Mouse (Mus musculus): ENCODE results near the gene Cacng7. TPM values are rescaled to one million over a fixed set of nuclear protein-coding genes. Genes with fewer than 3 reads are reported as not detected.

Cacng7 gene
- total and polyA plus RNA-seq, 3 experiments = 0.04 to 0.11 TPM; not detected in 1

- H3K4me1 ChIP-seq (ENCODE audit: control insufficient read depth in 1 of 2, insufficient read depth in 2 of 2, low read length in 2 of 2) = no peaks in the 10 kb centered on the region
- H3K27ac ChIP-seq (ENCODE audit: control insufficient read depth, low read depth, low read length) = no peak overlapping the region
- H3K79me2 ChIP-seq (ENCODE audit: control insufficient read depth, insufficient read depth, low read length, poor library complexity) = no peaks in the 10 kb centered on the region
- H3K4me3 ChIP-seq (ENCODE audit: control insufficient read depth in 1 of 2, insufficient read depth in 1 of 2, low read depth in 2 of 2, low read length in 2 of 2) = no peak overlapping the region
- no peaks in the 10 kb centered on the region; a peak in 1 of 4 replicates for H3K27me3 ChIP-seq (ENCODE audit: control insufficient read depth in 1 of 2, insufficient read depth in 2 of 2, low read length in 2 of 2)
- H3K9ac ChIP-seq (ENCODE audit: control insufficient read depth, low read depth, low read length, poor library complexity, severe bottlenecking) = no peak overlapping the region
- no peak for TF ChIP-seq SIN3A (IDR thresholded peaks at IDR 0.05; ENCODE audit: low read length)
- TF ChIP-seq TBP (IDR thresholded peaks at IDR 0.05; ENCODE audit: low read depth, low read length) = no peak
- TF ChIP-seq MAZ (IDR thresholded peaks at IDR 0.05; ENCODE audit: low read depth, low read length) = no peak
- TF ChIP-seq MAX (IDR thresholded peaks at IDR 0.05; ENCODE audit: low read length) = no peak
- no peak for TF ChIP-seq RAD21 (IDR thresholded peaks at IDR 0.05; ENCODE audit: low read depth, low read length)
- no peak for TF ChIP-seq USF1 (IDR thresholded peaks at IDR 0.05; ENCODE audit: low read depth, low read length)
- TF ChIP-seq RCOR1 (IDR thresholded peaks at IDR 0.05; ENCODE audit: low read depth, low read length) = no peak
- TF ChIP-seq CTCF (IDR thresholded peaks at IDR 0.05 in 2 of 3, conservative IDR thresholded peaks at IDR 0.05 in 1 of 3; ENCODE audit: control insufficient read depth in 1 of 3, insufficient read depth in 1 of 3, low read depth in 2 of 3, low read length in 3 of 3, poor library complexity in 1 of 3, severe bottlenecking in 1 of 3) = no peak
- no peak for TF ChIP-seq CHD2 (IDR thresholded peaks at IDR 0.05; ENCODE audit: low read length)
- TF ChIP-seq ETS1 (IDR thresholded peaks at IDR 0.05; ENCODE audit: low read depth, low read length) = no peak
- TF ChIP-seq TCF12 (IDR thresholded peaks at IDR 0.05; ENCODE audit: low read depth, low read length) = no peak
- no peak for TF ChIP-seq SMC3 (IDR thresholded peaks at IDR 0.05; ENCODE audit: low read depth, low read length)
- TF ChIP-seq ZMIZ1 (IDR thresholded peaks at IDR 0.05; ENCODE audit: low read depth, low read length) = no peak
- TF ChIP-seq E2F4 (IDR thresholded peaks at IDR 0.05; ENCODE audit: borderline replicate concordance, low read depth, low read length) = no peak
- no peak for TF ChIP-seq JUND (IDR thresholded peaks at IDR 0.05; ENCODE audit: low read depth, low read length)
- no peak for TF ChIP-seq GABPA (IDR thresholded peaks at IDR 0.05; ENCODE audit: low read depth, low read length)
- no peak for TF ChIP-seq UBTF (IDR thresholded peaks at IDR 0.05; ENCODE audit: borderline replicate concordance, insufficient read depth, low read depth, low read length)
- TF ChIP-seq MXI1 (IDR thresholded peaks at IDR 0.05; ENCODE audit: low read depth, low read length) = no peak
- no peak for TF ChIP-seq ELF1 (IDR thresholded peaks at IDR 0.05; ENCODE audit: low read depth, low read length)
- no peak for TF ChIP-seq GATA1 (IDR thresholded peaks at IDR 0.05; ENCODE audit: low read depth, low read length)
- no peaks in the 10 kb centered on the region for H3K9me3 ChIP-seq (replicated peaks; ENCODE audit: insufficient read depth, low read length)
- DNase-seq (ENCODE audit: low read depth, low spot score) = no peak
- H3K36me3 ChIP-seq (ENCODE audit: control insufficient read depth in 1 of 2, insufficient read depth in 2 of 2, low read length in 2 of 2) = no peaks in the 10 kb centered on the region
Measured at GRCm38 (mm10) chr7:3323826-3324225, 8.9 kb upstream of the Cacng7 start.

DNA sequence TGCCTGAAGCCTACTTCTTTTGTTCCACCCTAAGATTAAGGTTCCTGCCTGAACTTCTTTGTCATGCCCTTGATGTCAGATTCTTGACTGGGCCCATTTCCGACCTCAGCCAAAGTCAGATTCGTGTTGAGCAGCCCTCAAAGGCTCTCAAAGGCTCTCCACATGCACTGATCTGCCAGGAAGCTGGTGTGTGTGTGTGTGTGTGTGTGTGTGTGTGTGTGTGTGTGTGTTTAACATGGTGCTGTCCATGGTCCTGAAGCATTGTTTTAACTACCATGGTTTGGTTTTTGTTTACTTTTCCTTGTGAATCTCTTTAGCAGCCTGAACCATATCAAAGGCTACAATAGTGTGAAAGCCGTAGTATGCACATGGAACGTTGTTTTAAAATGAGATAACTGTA, 4.8 kb upstream of the Cacng7 start:
- Histone ChIP-seq H3K27ac (ENCODE audit: control insufficient read depth, low read depth, low read length) (no peak overlapping the region), H3K27me3 (ENCODE audit: control insufficient read depth in 1 of 2, insufficient read depth in 2 of 2, low read length in 2 of 2) (no peaks in the 10 kb centered on the region), H3K79me2 (ENCODE audit: control insufficient read depth, insufficient read depth, low read length, poor library complexity) (no peaks in the 10 kb centered on the region), H3K4me1 (ENCODE audit: control insufficient read depth in 1 of 2, insufficient read depth in 2 of 2, low read length in 2 of 2) (no peaks in the 10 kb centered on the region), H3K9ac (ENCODE audit: control insufficient read depth, low read depth, low read length, poor library complexity, severe bottlenecking) (no peak overlapping the region), H3K9me3 (replicated peaks; ENCODE audit: insufficient read depth, low read length) (no peaks in the 10 kb centered on the region), H3K4me3 (ENCODE audit: control insufficient read depth in 1 of 2, insufficient read depth in 1 of 2, low read depth in 2 of 2, low read length in 2 of 2) (no peak overlapping the region), H3K36me3 (ENCODE audit: control insufficient read depth in 1 of 2, insufficient read depth in 2 of 2, low read length in 2 of 2) (no peaks in the 10 kb centered on the region)
- DNase-seq (ENCODE audit: low read depth, low spot score) = peak; percentile 67
- TF ChIP-seq TAL1 (IDR thresholded peaks at IDR 0.05; ENCODE audit: low read length) = no peak
- TF ChIP-seq E2F4 (IDR thresholded peaks at IDR 0.05; ENCODE audit: borderline replicate concordance, low read depth, low read length) = no peak
- TF ChIP-seq MEF2A (IDR thresholded peaks at IDR 0.05; ENCODE audit: extremely low read depth, insufficient replicate concordance, low read depth, low read length, poor library complexity, severe bottlenecking) = no peak
- TF ChIP-seq TBP (IDR thresholded peaks at IDR 0.05; ENCODE audit: low read depth, low read length) = no peak
- 0 out of 2 replicates have a peak, but pooled peaks have one; percentile 31 for TF ChIP-seq MXI1 (IDR thresholded peaks at IDR 0.05; ENCODE audit: low read depth, low read length)
- TF ChIP-seq GATA1 (IDR thresholded peaks at IDR 0.05; ENCODE audit: low read depth, low read length) = no peak
- no peak for TF ChIP-seq MAZ (IDR thresholded peaks at IDR 0.05; ENCODE audit: low read depth, low read length)

All from MEL (cell line).